Mouse (Mus musculus) G1E (cell line): Measurements from ENCODE around the gene Fkbp5. TPM values are rescaled to one million over a fixed set of nuclear protein-coding genes. Genes with fewer than 3 reads are reported as not detected.

ENCODE experiments used
- ATAC-seq: 2 replicates; pipeline ENCODE4 v1.8.0; 2016; ENCODE audit warnings: mild to moderate bottlenecking; ENCODE audit not compliant: insufficient number of reproducible peaks, poor library complexity, low FRiP score, severe bottlenecking; ENCODE audit errors: extremely low read depth
- DNase-seq: peaks from one replicate; pipeline ENCODE4 v3.0.0; 2012; ENCODE audit warnings: low spot score
- H3K27me3 ChIP-seq: 2 replicates; pipeline ENCODE4 v1.6.1; 2012; ENCODE audit warnings: mild to moderate bottlenecking, low read length, inconsistent platforms; ENCODE audit not compliant: insufficient read depth
- H3K36me3 ChIP-seq: replicated peaks from 2 replicates; pipeline ENCODE3; 2012; ENCODE audit warnings: mild to moderate bottlenecking, inconsistent platforms
- H3K4me1 ChIP-seq: 2 replicates; pipeline ENCODE4 v1.6.1; 2012; ENCODE audit warnings: low read depth, low read length, inconsistent platforms, mixed read lengths; ENCODE audit not compliant: insufficient read depth
- H3K4me3 ChIP-seq: 2 replicates; pipeline ENCODE4 v1.5.1; 2012; ENCODE audit warnings: low read depth, mild to moderate bottlenecking, inconsistent platforms, low read length, moderate library complexity, mixed read lengths
- H3K9me3 ChIP-seq: replicated peaks from 2 replicates; pipeline ENCODE4 v1.6.1; 2012; ENCODE audit warnings: inconsistent platforms
- CTCF ChIP-seq: IDR thresholded peaks from 2 replicates; pipeline ENCODE4 v1.5.1; 2012; ENCODE audit warnings: low read depth, low read length, inconsistent platforms, mixed read lengths
- GATA1 ChIP-seq: IDR thresholded peaks from 2 replicates; pipeline ENCODE4 v1.6.1; 2012; ENCODE audit warnings: borderline replicate concordance, low read length, inconsistent platforms, mixed read lengths
- GATA2 ChIP-seq: IDR thresholded peaks from 2 replicates; pipeline ENCODE4 v1.6.1; 2012; ENCODE audit warnings: low read depth, low read length, inconsistent platforms, borderline replicate concordance
- POLR2AphosphoS5 ChIP-seq: IDR thresholded peaks from 2 replicates; pipeline ENCODE4 v1.6.1; 2012; ENCODE audit warnings: low read depth, low read length, inconsistent platforms; ENCODE audit not compliant: insufficient replicate concordance
- TAL1 ChIP-seq: conservative IDR thresholded peaks from 2 replicates; pipeline ENCODE4 v1.6.1; 2012; ENCODE audit warnings: low read depth, low read length, inconsistent platforms, mixed read lengths
- polyA plus RNA-seq: library from polyadenylated mRNA; stranded (reverse); fragments of >175 nt; gene quantifications from 2 replicates; pipeline ENCODE4 v1.2.3, GENCODE M21; 2012
- total RNA-seq, 2 experiments: library from RNA; stranded (forward) in 1 of 2; stranded (reverse) in 1 of 2; fragments of 200-1000 nt in 1 of 2; fragments of >200 nt in 1 of 2; fragmentation: Nextera tagmentation in 1 of 2; gene quantifications; 2 replicates each; pipeline ENCODE4 v1.2.3; 2014 to 2017

The Fkbp5 gene
- total and polyA plus RNA-seq, 3 experiments = 11.7 to 36.6 (median 18.5) TPM

DNA sequence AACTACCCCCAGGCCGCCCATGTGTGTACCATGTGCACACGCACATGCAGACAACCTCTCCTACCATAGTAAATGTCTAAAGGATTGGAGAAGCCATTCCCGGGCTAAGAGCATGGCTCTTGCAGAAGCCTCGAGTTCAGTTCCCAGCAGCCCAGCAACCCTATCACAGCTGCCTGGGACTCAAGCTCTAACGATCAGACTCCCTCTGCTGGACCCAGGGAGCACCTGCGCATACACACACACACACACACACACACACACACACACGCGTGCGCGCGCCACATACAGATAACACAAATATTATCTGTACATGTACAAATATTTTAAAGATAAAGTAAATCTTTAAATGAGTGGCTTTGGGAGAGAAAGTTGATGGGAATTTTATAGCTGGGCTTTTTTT lies 113.0 kb downstream of the Fkbp5 start:
- ATAC-seq (no peak), DNase-seq (no peak)
- no peaks in the 10 kb centered on the region for H3K9me3 ChIP-seq
- TF ChIP-seq GATA2 (no peak), POLR2AphosphoS5 (no peak), CTCF (no peak)
- H3K27me3 ChIP-seq = no peaks in the 10 kb centered on the region
- H3K4me1 ChIP-seq = peaks cover 7% of the 10 kb centered on the region
- H3K36me3 ChIP-seq = peaks cover 68% of the 10 kb centered on the region
- H3K4me3 ChIP-seq = no peak overlapping the region

DNA sequence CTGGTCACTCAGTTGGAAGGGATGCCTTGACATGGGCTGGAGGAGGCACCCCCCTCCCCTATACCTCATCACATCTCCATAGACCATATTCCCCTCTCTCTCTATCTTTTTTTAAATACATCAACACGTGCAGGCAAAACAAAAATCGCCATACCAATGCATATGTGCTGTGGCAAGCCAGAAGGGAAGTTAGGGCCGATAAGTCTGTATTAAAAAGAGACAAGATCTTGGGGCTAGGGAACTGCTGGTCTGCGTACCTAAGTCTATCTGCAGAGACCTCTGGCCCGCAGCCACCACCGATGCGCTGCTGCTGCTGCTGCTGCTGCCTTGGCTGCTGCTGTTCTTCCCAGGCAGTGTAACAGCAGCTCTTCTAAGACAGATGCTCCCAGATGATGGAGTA lies 122.3 kb downstream of the Fkbp5 start:
- Histone ChIP-seq H3K4me1 (peaks cover 2% of the 10 kb centered on the region; the same call in 1 of the 2 replicates), H3K4me3 (no peak overlapping the region), H3K9me3 (no peaks in the 10 kb centered on the region), H3K27me3 (peaks cover 10% of the 10 kb centered on the region), H3K36me3 (peaks cover 17% of the 10 kb centered on the region)
- DNase-seq = no peak
- TF ChIP-seq CTCF = no peak
- no peak for TF ChIP-seq GATA2
- TF ChIP-seq TAL1 = no peak
- no peak for ATAC-seq

DNA sequence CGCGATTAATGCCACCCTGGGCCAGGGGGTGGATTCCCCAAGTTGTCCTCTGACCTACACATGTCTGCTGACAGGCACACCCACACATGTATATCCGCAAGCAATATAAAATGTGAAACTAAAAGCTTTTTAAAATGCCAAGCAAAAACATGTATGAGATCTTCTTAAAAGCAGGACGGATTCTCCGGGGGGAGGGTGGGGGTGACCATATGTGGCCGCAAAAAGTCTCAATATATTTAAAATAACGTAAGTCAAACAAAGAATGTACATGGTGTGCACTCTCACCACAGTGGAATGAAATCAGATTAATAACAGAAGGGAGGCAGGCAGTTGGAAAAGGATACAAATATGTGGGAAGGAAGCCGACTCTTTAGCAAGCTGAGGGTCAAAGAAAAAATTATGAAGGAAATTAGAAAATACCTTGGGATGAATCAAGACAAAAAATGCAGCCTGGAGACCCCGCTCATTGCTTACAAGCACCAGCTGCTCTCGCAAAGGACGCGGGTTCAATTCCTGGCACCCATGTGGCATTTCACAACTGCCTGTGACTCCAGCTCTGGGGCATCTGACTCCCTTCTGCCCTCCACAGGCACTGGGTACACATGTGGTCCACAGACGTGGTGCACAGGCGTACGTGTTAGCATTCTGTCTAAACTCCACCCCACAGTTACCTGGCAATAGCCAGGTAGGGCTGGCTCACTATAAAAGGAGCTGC lies 123.1 kb downstream of the Fkbp5 start:
- peaks cover 12% of the 10 kb centered on the region for H3K27me3 ChIP-seq

DNA sequence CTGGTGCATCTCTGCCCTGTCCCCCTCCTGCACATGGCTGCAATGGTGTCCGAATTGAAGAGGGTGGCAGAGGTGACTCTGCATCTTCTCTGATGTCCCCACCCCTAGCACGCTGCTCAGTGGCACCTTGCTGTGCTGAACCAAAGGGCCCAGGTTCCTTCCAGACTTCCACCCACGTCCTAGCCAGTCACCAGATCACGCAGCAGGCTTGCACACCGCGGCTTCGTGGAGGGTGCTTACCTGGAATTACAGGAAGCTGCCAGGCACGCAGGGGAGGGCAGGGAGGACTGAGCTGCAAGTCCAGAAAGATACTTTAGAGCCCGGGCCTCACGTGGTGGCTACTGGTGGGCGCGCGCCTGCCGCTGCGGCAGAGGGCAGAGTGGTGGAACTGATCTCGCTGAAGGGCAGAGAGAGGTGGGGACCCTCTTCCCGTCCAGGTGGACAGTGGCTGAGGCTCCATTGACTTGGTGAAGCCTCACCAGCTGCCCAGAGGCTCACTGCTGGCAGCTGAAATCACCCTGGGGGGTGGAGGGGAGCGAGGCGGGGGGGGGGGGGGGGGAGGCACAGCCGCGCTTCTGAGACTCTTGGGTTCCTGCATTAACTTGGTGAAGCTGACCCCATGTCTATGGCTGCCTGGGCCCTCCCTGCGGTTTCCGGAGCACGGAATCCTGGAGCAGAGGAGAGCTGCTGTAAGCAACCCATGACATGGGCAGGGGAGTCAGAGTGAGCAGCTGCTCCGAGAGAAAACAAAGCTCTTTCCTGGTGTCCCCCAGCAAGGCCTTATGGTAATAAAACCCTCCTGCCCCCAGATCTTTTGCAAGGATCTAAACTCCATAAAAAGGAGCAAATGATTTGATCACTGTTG lies 125.5 kb downstream of the Fkbp5 start:
- DNase-seq (no peak), ATAC-seq (no peak)
- no peaks in the 10 kb centered on the region for H3K9me3 ChIP-seq
- TF ChIP-seq GATA1 = no peak
- no peak for TF ChIP-seq CTCF
- TF ChIP-seq POLR2AphosphoS5 = no peak
- no peak for TF ChIP-seq GATA2
- no peak for TF ChIP-seq TAL1
- no peak overlapping the region for H3K4me3 ChIP-seq
- H3K36me3 ChIP-seq = peaks cover 2% of the 10 kb centered on the region
- peaks cover 24% of the 10 kb centered on the region for H3K27me3 ChIP-seq
- H3K4me1 ChIP-seq = peaks cover 2% of the 10 kb centered on the region; the same call in 1 of the 2 replicates

More for the DNA sequence above, 123.1 kb downstream of the Fkbp5 start:
- DNase-seq (no peak), ATAC-seq (no peak)
- Histone ChIP-seq H3K4me1 (peaks cover 2% of the 10 kb centered on the region; the same call in 1 of the 2 replicates), H3K9me3 (no peaks in the 10 kb centered on the region), H3K36me3 (peaks cover 9% of the 10 kb centered on the region), H3K4me3 (no peak overlapping the region)
- no peak for TF ChIP-seq GATA2
- no peak for TF ChIP-seq GATA1
- no peak for TF ChIP-seq TAL1
- TF ChIP-seq CTCF = no peak
- TF ChIP-seq POLR2AphosphoS5 = no peak

DNA sequence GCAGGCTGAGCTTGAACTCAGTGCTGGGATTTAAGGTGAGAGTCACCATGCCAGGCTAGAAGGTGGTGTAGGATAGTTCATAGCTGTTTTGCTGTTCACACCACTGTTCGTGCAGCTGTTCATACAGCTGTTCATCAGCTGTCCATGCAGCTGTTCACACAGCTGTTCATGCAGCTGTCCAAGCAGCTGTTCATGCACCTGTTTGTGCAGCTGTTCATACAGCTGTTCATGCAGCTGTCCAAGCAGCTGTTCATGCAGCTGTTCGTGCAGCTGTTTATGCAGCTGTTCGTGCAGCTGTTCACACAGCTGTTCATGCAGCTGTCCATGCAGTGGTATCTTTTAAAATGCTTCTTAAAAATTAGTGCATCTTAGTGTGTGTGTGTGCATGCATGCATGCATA lies 128.8 kb downstream of the Fkbp5 start:
- H3K9me3 ChIP-seq = no peaks in the 10 kb centered on the region
- H3K4me3 ChIP-seq = no peak overlapping the region
- TF ChIP-seq GATA2 = no peak
- TF ChIP-seq TAL1 = no peak
- TF ChIP-seq GATA1 = no peak
- TF ChIP-seq CTCF = no peak
- no peak for TF ChIP-seq POLR2AphosphoS5
- peaks cover 2% of the 10 kb centered on the region; the same call in 1 of the 2 replicates for H3K4me1 ChIP-seq
- DNase-seq (no peak), ATAC-seq (no peak)
- H3K27me3 ChIP-seq = peaks cover 28% of the 10 kb centered on the region
- H3K36me3 ChIP-seq = no peaks in the 10 kb centered on the region

DNA sequence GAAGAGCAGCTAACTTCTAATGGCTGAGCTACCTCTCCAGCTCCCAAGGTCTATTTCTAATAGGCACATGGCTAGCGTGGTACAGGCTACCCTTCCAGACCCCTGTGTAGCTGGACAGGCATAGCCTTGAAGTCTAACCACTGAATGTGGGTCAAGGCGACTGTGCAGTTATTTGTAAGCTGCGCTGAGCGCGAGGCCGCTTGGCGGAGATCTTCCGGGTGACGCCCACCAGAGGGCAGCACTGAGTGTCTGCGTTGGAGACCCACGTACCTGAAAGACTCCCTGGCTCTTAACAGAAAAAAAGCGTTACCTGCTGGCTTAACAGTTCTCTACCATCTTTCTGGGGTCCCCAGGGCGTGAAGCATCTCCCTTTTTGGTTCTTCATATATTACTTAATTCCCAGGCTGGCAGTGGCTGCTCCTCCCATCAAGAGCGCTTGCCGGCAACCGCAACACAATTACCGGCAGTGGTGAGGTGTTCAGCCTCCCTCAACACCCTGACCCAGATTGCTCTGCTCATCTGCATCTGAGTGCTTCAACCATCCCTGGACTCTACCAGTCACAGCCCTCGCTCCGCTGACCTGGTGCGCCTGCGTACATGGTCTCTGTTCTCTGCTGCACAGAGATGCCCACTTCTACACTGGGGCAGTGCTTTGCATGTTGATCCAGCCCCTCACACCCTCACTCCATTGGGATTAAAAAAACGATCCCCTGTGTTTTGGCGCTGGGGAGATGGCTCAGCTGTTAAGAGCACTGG lies 131.0 kb downstream of the Fkbp5 start:
- Histone ChIP-seq H3K4me1 (no peaks in the 10 kb centered on the region), H3K4me3 (no peak overlapping the region), H3K36me3 (no peaks in the 10 kb centered on the region), H3K9me3 (no peaks in the 10 kb centered on the region), H3K27me3 (peaks cover 32% of the 10 kb centered on the region)
- TF ChIP-seq POLR2AphosphoS5 (no peak), CTCF (peak; percentile 61; the same call in 1 of the 2 replicates)
- ATAC-seq (no peak), DNase-seq (no peak)
